Mouse (Mus musculus): ENCODE results near the gene Serpina10.
"Not testable (repeated sequence)": the region's sequence is repeated elsewhere in the genome, so short reads cannot be mapped to it uniquely, and the experiment has no call there.

Serpina10 gene

GRCm38 (mm10) chr12:103631203-103631612 lies at the start of gene Serpina10:
Gene Serpina10, minus strand, starts transcription at chr12:103631444.
- no peak for DNase-seq (ENCODE audit: low spot score)

- not testable (repeated sequence) for DNase-seq (ENCODE audit: low spot score)
These were observed 48.6 kb upstream of the Serpina10 start for GRCm38 (mm10) chr12:103679853-103680252.

- DNase-seq (ENCODE audit: low spot score), result no peak
These were observed 44.8 kb upstream of the Serpina10 start, which contains the start of gene Serpina16 for GRCm38 (mm10) chr12:103676039-103676438. Gene Serpina16, minus strand, starts transcription at chr12:103676139.

- DNase-seq (ENCODE audit: low spot score), result peak; percentile 25
These were observed 41.9 kb upstream of the Serpina10 start for GRCm38 (mm10) chr12:103673179-103673578.

GRCm38 (mm10) chr12:103671483-103671882 lies 40.2 kb upstream of the Serpina10 start:
- no peak for DNase-seq (ENCODE audit: low spot score)

- DNase-seq (ENCODE audit: low spot score), result no peak
These were observed 39.7 kb upstream of the Serpina10 start for GRCm38 (mm10) chr12:103670964-103671363.

GRCm38 (mm10) chr12:103670344-103670743 lies 39.1 kb upstream of the Serpina10 start:
- DNase-seq (ENCODE audit: low spot score), result peak; percentile 31

GRCm38 (mm10) chr12:103665286-103665685 lies 34.0 kb upstream of the Serpina10 start:
- no peak for DNase-seq (ENCODE audit: low spot score)

- DNase-seq (ENCODE audit: low spot score), result not testable (repeated sequence)
These were observed 30.8 kb upstream of the Serpina10 start for GRCm38 (mm10) chr12:103662053-103662452.

GRCm38 (mm10) chr12:103660076-103660475 lies 28.8 kb upstream of the Serpina10 start:
- DNase-seq (ENCODE audit: low spot score), result no peak

GRCm38 (mm10) chr12:103659171-103659570 lies 27.9 kb upstream of the Serpina10 start:
- no peak for DNase-seq (ENCODE audit: low spot score)

- DNase-seq (ENCODE audit: low spot score), result no peak
These were observed 26.7 kb upstream of the Serpina10 start for GRCm38 (mm10) chr12:103657991-103658390.

GRCm38 (mm10) chr12:103656848-103657626 lies 25.8 kb upstream of the Serpina10 start, which contains the start of gene Serpina6:
Gene Serpina6, minus strand, starts transcription at chr12:103657212.
- DNase-seq (ENCODE audit: low spot score), result no peak

GRCm38 (mm10) chr12:103655123-103656044 lies 24.1 kb upstream of the Serpina10 start:
- DNase-seq (ENCODE audit: low spot score), result no peak

GRCm38 (mm10) chr12:103653836-103654235 lies 22.6 kb upstream of the Serpina10 start:
- DNase-seq (ENCODE audit: low spot score), result no peak

GRCm38 (mm10) chr12:103646314-103646713 lies 15.1 kb upstream of the Serpina10 start:
- DNase-seq (ENCODE audit: low spot score), result no peak

GRCm38 (mm10) chr12:103644601-103645000 lies 13.4 kb upstream of the Serpina10 start:
- no peak for DNase-seq (ENCODE audit: low spot score)

GRCm38 (mm10) chr12:103643818-103644217 lies 12.6 kb upstream of the Serpina10 start:
- DNase-seq (ENCODE audit: low spot score), result no peak

GRCm38 (mm10) chr12:103643336-103643735 lies 12.1 kb upstream of the Serpina10 start:
- peak; percentile 30 for DNase-seq (ENCODE audit: low spot score)

- DNase-seq (ENCODE audit: low spot score), result no peak
These were observed 4.6 kb upstream of the Serpina10 start for GRCm38 (mm10) chr12:103635846-103636245.

GRCm38 (mm10) chr12:103634430-103634829 lies 3.2 kb upstream of the Serpina10 start:
- DNase-seq (ENCODE audit: low spot score), result no peak

GRCm38 (mm10) chr12:103616860-103617261 lies 14.4 kb downstream of the Serpina10 start:
- DNase-seq (ENCODE audit: low spot score), result no peak

GRCm38 (mm10) chr12:103615734-103616133 lies 15.5 kb downstream of the Serpina10 start:
- no peak for DNase-seq (ENCODE audit: low spot score)

Data from ovary, adult 18-20 months (tissue).